Mouse (Mus musculus) bone marrow, adult 2 months (tissue): ENCODE measurements around the gene Shld2. TPM values are rescaled to one million over a fixed set of nuclear protein-coding genes. Genes with fewer than 3 reads are reported as not detected.
"Not testable (repeated sequence)": the region's sequence is repeated elsewhere in the genome, so short reads cannot be mapped to it uniquely, and the experiment has no call there.

Experiments
- H3K27ac ChIP-seq: fragments of 200-500 bp; 2 replicates; pipeline ENCODE4 v1.5.1; 2012; ENCODE audit warnings: low read depth, mild to moderate bottlenecking, control low read depth, inconsistent platforms, low read length; ENCODE audit not compliant: control insufficient read depth, poor library complexity, insufficient read depth
- H3K4me1 ChIP-seq: fragments of 200-500 bp; 2 replicates; pipeline ENCODE4 v1.6.1; 2011; ENCODE audit warnings: low read length; ENCODE audit not compliant: control insufficient read depth, insufficient read depth
- H3K4me3 ChIP-seq: fragments of 200-500 bp; replicated peaks from 2 replicates; pipeline ENCODE3; 2011; ENCODE audit warnings: mild to moderate bottlenecking, low read depth, low read length, control low read depth; ENCODE audit not compliant: control insufficient read depth
- CTCF ChIP-seq: fragments of 200-500 bp; IDR thresholded peaks from 2 replicates; pipeline ENCODE4 v1.5.1; 2011; ENCODE audit warnings: low read length, control low read depth; ENCODE audit not compliant: control insufficient read depth, insufficient read depth
- POLR2A ChIP-seq: fragments of 200-500 bp; IDR thresholded peaks from 2 replicates; pipeline ENCODE4 v1.6.1; 2011; ENCODE audit warnings: low read depth, mild to moderate bottlenecking, control low read depth, low read length, borderline replicate concordance; ENCODE audit not compliant: control insufficient read depth
- WGBS: fragments of 180-500 bp; shearing (Covaris S2); methylation state at CpG from one replicate; pipeline ENCODE4 v1.1.7; 2018; 5-methylcytosine and 5-hydroxymethylcytosine counted together
- polyA plus RNA-seq: library from polyadenylated mRNA; stranded (reverse); fragments of >200 nt; gene quantifications from 2 replicates; pipeline ENCODE4 v1.2.4, GENCODE M21; 2011; ENCODE audit warnings: low replicate concordance; ENCODE audit not compliant: missing spikeins, insufficient read depth, insufficient read length

Gene Shld2
- polyA plus RNA-seq, 1 experiment = 0.45 TPM

DNA sequence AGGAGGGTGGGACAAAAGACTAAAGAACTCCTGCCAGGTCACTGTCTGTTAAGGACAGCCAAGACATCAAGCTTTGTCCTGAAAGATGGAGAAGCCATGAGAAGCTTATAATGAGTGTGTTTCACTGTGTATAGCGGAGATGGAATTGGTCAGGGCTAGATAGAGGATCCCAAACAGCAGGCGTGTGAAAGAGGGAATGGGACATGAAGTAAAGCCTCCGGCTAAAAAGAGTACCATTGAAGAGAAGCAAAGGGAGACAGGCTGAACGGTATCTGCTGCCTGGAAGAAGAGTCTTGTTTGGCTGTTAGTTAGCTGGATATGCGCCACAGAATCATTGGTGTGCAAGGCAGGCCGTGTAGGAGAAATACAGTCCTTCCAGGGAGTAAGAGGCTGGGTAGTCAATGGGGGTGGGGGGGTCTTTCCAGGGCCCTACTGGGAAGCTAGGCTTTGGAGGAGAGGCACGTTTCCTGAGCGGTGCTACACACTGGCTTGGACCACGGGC lies 20.4 kb upstream of the Shld2 start:
- Histone ChIP-seq H3K27ac (no peak overlapping the region), H3K4me3 (no peak overlapping the region), H3K4me1 (no peaks in the 10 kb centered on the region)
- TF ChIP-seq POLR2A = no peak
- TF ChIP-seq CTCF = no peak
- WGBS = 91% methylated on average over 9 of the region's 9 CpGs

DNA sequence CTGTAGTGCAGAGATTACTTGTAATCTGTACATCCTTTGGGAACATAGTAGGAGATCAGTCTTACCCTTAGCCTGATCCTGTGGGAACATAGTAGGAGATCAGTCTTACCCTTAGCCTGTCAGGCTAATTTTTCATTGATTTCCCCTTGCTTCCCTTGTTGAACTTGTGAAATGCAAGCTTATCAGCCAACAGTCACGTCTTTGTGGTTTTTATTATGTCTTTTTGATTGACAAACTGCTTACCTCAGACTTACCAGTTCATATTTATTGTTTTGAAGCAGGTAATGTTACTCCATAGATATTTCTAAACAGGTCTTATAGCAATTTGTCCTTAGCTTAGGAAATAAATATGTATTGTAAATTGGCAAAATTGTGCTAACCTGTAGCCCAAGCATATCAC lies 17.3 kb upstream of the Shld2 start:
- H3K4me3 ChIP-seq = no peak overlapping the region
- no peaks in the 10 kb centered on the region for H3K4me1 ChIP-seq
- no peak overlapping the region for H3K27ac ChIP-seq
- 30% methylated on average over 1 of the region's 1 CpGs for WGBS
- no peak for TF ChIP-seq CTCF
- no peak for TF ChIP-seq POLR2A

DNA sequence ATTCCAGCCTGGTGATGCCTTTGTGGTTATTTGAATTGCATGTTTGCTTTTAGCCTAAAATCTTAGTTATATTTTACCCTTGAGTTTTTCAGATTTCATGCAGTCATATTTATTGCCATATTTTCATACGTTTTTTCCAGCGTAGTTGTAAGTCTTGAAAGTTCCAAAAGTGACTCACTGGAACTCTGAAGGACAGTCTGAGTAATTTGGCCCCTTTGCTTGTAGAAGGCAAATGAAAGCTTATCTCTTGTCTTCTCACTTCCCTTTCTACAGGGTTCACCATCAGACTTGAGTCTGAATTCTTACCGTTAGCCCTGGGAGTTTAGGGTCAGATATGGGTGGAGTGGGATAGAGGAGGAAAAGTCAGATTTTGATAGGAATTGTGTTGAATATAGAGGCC lies 16.3 kb upstream of the Shld2 start:
- TF ChIP-seq CTCF = no peak
- TF ChIP-seq POLR2A = no peak
- 62% methylated on average over 3 of the region's 3 CpGs for WGBS

DNA sequence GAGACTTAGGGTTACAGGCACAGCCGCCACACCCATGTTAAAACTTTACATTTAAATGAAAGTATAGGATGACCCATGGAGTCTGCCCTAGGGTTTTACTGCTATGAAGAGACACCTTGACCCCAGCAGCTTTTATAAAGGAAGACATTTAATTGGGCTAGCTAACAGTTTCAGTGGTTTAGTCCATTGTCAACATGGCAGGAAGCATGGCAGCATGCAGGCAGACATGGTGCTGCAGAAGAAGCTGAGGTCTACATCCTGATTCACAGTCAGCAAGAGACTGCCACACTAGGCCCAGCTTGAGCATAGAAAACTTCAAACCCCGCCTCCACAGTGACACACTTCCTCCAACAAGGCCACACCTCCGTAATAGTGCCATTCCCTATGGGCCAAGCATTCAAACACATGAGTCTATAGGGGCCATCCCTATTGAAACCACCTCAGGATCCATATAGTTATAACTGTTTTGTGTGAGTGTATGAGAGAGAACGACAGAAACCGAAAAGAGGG lies 13.3 kb upstream of the Shld2 start:
- Histone ChIP-seq H3K4me1 (no peaks in the 10 kb centered on the region), H3K4me3 (no peak overlapping the region), H3K27ac (no peak overlapping the region)
- TF ChIP-seq CTCF (no peak), POLR2A (no peak)
- 88% methylated on average over 5 of the region's 5 CpGs for WGBS

More for the DNA sequence above, 16.3 kb upstream of the Shld2 start:
- H3K27ac ChIP-seq = no peak overlapping the region
- no peak overlapping the region for H3K4me3 ChIP-seq
- no peaks in the 10 kb centered on the region for H3K4me1 ChIP-seq

DNA sequence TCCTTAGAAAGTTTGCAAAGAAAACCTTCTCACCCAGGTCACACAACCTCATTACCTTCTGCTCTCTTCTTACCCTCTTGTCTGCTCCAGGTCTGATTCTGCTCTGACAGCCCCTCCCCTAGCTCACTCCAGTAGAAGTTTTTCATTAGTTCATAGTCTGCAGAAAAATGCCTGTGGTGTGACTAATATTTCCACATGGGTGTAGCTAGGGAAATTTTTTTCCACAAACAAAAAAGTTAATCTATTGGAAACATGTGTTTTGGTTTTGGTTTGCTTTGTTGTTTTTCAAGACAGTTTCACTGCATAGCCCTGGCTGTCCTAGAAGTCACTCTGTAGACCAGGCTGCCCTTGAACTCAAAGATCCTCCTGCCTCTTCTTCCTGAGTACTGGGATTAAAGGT lies 7.8 kb upstream of the Shld2 start:
- TF ChIP-seq CTCF (no peak), POLR2A (no peak)
- H3K4me1 ChIP-seq = peaks cover 2% of the 10 kb centered on the region
- no peak overlapping the region for H3K27ac ChIP-seq
- H3K4me3 ChIP-seq = no peak overlapping the region

DNA sequence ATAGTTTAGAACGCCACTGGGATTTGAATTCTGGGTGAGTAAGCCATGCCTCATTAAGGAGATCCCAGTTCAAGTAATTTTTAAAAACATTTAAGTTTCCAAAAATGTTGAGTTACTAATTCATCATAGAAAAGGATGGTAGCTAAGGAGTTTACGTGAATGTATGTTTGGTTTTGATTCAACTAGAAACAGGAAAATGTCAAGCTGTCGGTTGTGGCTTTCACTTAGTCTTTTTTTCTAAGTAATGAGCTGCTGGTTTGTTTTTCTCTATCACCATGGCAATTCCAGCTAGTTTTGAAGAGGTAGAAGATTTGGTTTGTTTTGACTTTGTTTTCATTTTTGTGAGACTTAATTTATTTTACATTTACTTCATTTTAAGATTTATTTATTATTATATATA lies 7.1 kb upstream of the Shld2 start:
- TF ChIP-seq POLR2A = no peak
- TF ChIP-seq CTCF = no peak
- WGBS = 63% methylated on average over 3 of the region's 3 CpGs
- H3K4me3 ChIP-seq = no peak overlapping the region

DNA sequence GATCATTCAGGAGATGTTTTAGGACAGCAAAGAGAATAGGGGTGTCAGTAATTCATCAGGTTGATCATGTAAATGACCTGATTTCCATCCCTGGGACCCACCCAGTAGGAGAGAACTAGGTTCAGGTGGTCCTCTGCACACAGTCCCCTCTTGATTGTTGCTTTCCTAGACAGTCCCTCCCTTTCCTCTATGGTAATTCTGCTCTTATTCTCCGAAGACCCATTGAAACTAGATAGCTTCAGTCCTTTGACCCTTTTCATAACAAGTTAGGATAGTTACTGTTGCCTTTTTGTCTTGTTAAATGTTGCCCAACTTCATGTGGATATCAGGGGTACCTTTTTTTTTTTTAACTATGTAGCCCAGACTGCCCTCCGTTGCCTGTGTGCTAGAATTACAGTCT lies 6.1 kb upstream of the Shld2 start:
- H3K27ac ChIP-seq = no peak overlapping the region
- H3K4me3 ChIP-seq = no peak overlapping the region
- TF ChIP-seq POLR2A = no peak
- 76% methylated on average over 2 of the region's 2 CpGs for WGBS
- H3K4me1 ChIP-seq = peaks cover 2% of the 10 kb centered on the region

More for the DNA sequence above, 7.1 kb upstream of the Shld2 start:
- Histone ChIP-seq H3K27ac (no peak overlapping the region), H3K4me1 (peaks cover 2% of the 10 kb centered on the region)

DNA sequence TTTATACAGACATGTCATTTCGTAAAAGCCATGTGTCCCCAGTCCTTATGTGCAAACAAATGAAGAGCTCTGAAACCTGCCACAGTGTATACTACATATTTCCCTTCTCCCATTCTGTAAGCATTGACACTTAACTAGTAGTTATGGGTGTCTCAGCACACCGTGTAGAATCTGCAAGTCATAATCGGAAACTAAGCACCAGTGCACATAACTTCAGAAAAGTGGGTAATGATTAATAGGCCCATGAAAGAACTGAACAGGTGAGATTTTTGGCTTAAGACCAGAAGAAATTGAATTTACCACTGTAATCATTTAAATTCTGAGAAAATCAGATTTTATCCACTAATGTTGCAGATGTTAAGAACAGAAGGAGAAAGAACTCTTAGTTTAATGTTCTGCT lies 4.5 kb upstream of the Shld2 start:
- no peak for TF ChIP-seq CTCF
- no peak for TF ChIP-seq POLR2A
- peaks cover 2% of the 10 kb centered on the region for H3K4me1 ChIP-seq
- 36% methylated on average over 3 of the region's 3 CpGs for WGBS
- no peak overlapping the region for H3K27ac ChIP-seq
- no peak overlapping the region for H3K4me3 ChIP-seq

DNA sequence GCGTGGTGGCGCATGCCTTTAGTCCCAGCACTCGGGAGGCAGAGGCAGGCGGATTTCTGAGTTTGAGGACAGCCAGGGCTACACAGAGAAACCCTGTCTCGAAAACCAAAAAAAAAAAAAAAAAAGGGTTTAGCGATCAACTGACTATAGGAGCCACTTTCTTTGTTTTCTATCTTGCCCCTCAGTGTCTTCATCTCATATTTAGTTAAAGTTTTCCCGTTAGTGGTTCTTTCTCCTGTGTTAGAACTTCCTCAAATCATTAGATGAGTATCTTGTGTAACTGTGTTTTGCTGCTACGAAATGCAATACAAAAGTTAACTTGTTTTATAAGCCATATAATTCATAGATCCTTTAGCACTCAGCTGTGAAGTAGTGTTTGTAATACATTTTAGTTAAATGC lies 4.1 kb upstream of the Shld2 start:
- peak overlapping the region; percentile 7 for H3K4me3 ChIP-seq
- not testable (repeated sequence) for H3K27ac ChIP-seq, H3K4me1 ChIP-seq
- WGBS = 37% methylated on average over 8 of the region's 8 CpGs
